Mouse (Mus musculus): ENCODE measurements around the gene Enpep. TPM values are rescaled to one million over a fixed set of nuclear protein-coding genes. Genes with fewer than 3 reads are reported as not detected.

Gene Enpep
- total RNA-seq, 1 experiment: 0.54 TPM

GRCm38 (mm10) chr3:129222448-129223290 lies 109.9 kb downstream of the Enpep start:
- Histone ChIP-seq H3K4me3 (ENCODE audit: insufficient read depth in 1 of 2, low read depth in 1 of 2, low read length in 2 of 2, poor library complexity in 1 of 2, severe bottlenecking in 1 of 2) (no peak overlapping the region), H3K9me3 (ENCODE audit: control insufficient read depth, insufficient read depth, low read depth, low read length) (no peaks in the 10 kb centered on the region), H3K27ac (ENCODE audit: insufficient read depth, low read depth, low read length, poor library complexity, severe bottlenecking) (no peak overlapping the region), H3K9ac (ENCODE audit: insufficient read depth, low read depth, low read length, poor library complexity, severe bottlenecking) (no peak overlapping the region), H3K36me3 (ENCODE audit: control insufficient read depth, insufficient read depth, low read length, poor library complexity, severe bottlenecking) (no peaks in the 10 kb centered on the region), H3K4me1 (ENCODE audit: control insufficient read depth in 2 of 2, insufficient read depth in 2 of 2, low read length in 2 of 2, poor library complexity in 1 of 2) (peaks cover 0 to 22% of the 10 kb centered on the region in 2 experiments; a peak in 1 of 4 replicates)
- TF ChIP-seq MAFK (IDR thresholded peaks at IDR 0.05; ENCODE audit: insufficient read depth, low read depth, low read length) (no peak), ZC3H11A (IDR thresholded peaks at IDR 0.05; ENCODE audit: borderline replicate concordance, low read depth, low read length) (no peak), HCFC1 (IDR thresholded peaks at IDR 0.05; ENCODE audit: borderline replicate concordance, insufficient read depth, low read length) (no peak), ZNF384 (IDR thresholded peaks at IDR 0.05; ENCODE audit: low read depth, low read length) (no peak), CHD2 (IDR thresholded peaks at IDR 0.05; ENCODE audit: low read depth, low read length) (no peak)
- no peak for DNase-seq (ENCODE audit: low read depth, low spot score)
- in situ Hi-C loops (cut with MboI; ENCODE audit: low sequenced_read_pairs in 2 of 2, unreplicated experiment in 2 of 2): loop anchor here (5.0 to 25.0 kb wide), 2 partner anchors 1590 to 1890 kb away; partner anchors contain the start of genes Lef1 (in 1 of the 2) and Neurog2 (in 1 of the 2)

DNA sequence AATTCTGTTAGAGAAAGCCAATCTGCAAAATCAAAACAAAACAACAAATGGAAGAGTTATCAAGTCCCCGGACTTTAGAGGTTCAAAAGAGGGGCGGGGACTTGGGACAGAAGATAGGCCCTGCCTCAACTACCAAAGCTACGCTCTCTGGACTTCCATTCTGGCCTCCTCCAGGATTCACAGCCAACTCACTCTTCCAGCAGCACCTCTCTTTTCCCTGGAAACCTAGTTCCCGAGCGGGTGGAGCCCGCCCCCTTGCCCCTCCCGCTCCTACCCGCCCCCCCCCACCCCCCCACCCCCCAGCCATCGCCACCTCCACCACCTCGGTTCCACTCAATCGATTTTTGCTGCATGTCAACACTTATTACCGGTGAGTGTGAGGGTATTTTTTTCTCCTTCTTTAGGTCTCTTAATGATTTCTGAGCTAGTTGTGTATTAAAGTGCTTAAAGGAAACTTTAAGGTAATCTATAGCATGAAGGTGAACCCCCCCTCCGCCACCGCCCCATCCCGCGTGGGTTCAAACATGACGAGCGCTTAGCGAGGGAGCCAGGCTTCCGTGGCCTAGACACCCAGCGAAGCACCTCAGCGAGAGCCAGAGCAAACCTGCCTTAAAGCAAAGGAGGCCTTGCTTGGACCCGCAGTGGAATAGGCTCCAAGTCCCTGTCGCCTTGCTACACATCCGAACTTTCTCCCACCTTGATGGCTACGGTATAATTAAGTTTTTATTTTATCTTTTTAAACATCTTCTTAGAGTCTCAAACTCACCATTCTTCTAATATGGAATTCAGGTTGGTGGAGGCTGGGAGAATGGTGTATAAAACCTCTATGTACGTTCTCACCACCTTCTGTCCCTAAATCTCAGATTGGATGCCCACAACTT lies 110.9 kb downstream of the Enpep start:
- no peak for DNase-seq (ENCODE audit: low read depth, low spot score)
- Histone ChIP-seq H3K9ac (ENCODE audit: insufficient read depth, low read depth, low read length, poor library complexity, severe bottlenecking) (no peak overlapping the region), H3K36me3 (ENCODE audit: control insufficient read depth, insufficient read depth, low read length, poor library complexity, severe bottlenecking) (no peaks in the 10 kb centered on the region), H3K9me3 (ENCODE audit: control insufficient read depth, insufficient read depth, low read depth, low read length) (no peaks in the 10 kb centered on the region), H3K4me3 (ENCODE audit: insufficient read depth in 1 of 2, low read depth in 1 of 2, low read length in 2 of 2, poor library complexity in 1 of 2, severe bottlenecking in 1 of 2) (peak overlapping the region in 1 of 2 experiments; percentile 19; a peak in 1 of 4 replicates), H3K4me1 (ENCODE audit: control insufficient read depth in 2 of 2, insufficient read depth in 2 of 2, low read length in 2 of 2, poor library complexity in 1 of 2) (peaks cover 0 to 19% of the 10 kb centered on the region in 2 experiments; a peak in 1 of 4 replicates), H3K27ac (ENCODE audit: insufficient read depth, low read depth, low read length, poor library complexity, severe bottlenecking) (no peak overlapping the region; the same call in 1 of the 2 replicates)
- no peak for TF ChIP-seq MAFK (IDR thresholded peaks at IDR 0.05; ENCODE audit: insufficient read depth, low read depth, low read length)
- in situ Hi-C loops (cut with MboI; ENCODE audit: low sequenced_read_pairs in 2 of 2, unreplicated experiment in 2 of 2): loop anchor here (5.0 to 25.0 kb wide), 2 partner anchors 1589 to 1891 kb away; partner anchors contain the start of genes Lef1 (in 1 of the 2) and Neurog2 (in 1 of the 2)

DNA sequence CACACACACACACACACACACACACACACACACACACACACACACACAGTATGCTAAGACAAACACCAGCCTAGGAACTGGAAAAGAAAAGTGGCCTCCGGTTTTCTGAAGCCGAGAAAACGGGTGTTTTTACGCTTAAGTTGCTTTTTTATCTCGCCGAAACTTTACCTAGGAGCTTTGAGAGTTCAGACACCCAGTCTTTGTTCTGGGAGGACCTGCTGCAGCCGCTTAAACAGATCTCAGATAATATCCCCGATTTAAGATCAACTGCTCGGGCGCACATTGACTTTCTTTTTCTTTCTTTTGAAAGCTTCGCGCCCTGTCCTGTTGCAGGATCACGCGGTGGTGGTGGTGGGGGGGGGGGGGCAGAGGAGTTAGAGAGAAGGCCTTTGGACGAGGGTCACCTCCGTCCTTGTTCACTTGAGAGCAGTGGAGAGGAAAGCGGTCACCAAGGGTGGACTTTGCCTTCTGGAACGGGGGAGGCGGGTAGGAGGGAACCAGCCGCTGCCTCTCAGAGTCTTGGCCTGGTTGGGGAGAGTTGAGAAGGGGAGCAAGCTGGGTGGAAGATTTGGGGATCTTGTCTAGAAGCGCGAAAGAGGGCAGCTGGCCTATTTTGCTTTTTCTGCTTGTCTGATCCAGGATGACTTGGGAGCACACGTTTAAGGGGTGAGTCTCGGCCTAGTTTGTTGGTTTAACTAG lies 111.7 kb downstream of the Enpep start:
- Histone ChIP-seq H3K4me3 (ENCODE audit: insufficient read depth in 1 of 2, low read depth in 1 of 2, low read length in 2 of 2, poor library complexity in 1 of 2, severe bottlenecking in 1 of 2) (no peak overlapping the region; a peak in 1 of 4 replicates), H3K9me3 (ENCODE audit: control insufficient read depth, insufficient read depth, low read depth, low read length) (no peaks in the 10 kb centered on the region), H3K27ac (ENCODE audit: insufficient read depth, low read depth, low read length, poor library complexity, severe bottlenecking) (no peak overlapping the region), H3K4me1 (ENCODE audit: control insufficient read depth in 2 of 2, insufficient read depth in 2 of 2, low read length in 2 of 2, poor library complexity in 1 of 2) (peaks cover 0 to 19% of the 10 kb centered on the region in 2 experiments; a peak in 1 of 4 replicates), H3K9ac (ENCODE audit: insufficient read depth, low read depth, low read length, poor library complexity, severe bottlenecking) (peak overlapping the region; percentile 10; the same call in 1 of the 2 replicates), H3K36me3 (ENCODE audit: control insufficient read depth, insufficient read depth, low read length, poor library complexity, severe bottlenecking) (no peaks in the 10 kb centered on the region)
- no peak for DNase-seq (ENCODE audit: low read depth, low spot score)
- in situ Hi-C loops (cut with MboI; ENCODE audit: low sequenced_read_pairs in 2 of 2, unreplicated experiment in 2 of 2): loop anchor here (5.0 to 25.0 kb wide), 2 partner anchors 1589 to 1891 kb away; partner anchors contain the start of genes Lef1 (in 1 of the 2) and Neurog2 (in 1 of the 2)
- TF ChIP-seq CHD2 (IDR thresholded peaks at IDR 0.05; ENCODE audit: low read depth, low read length): no peak
- no peak for TF ChIP-seq MAFK (IDR thresholded peaks at IDR 0.05; ENCODE audit: insufficient read depth, low read depth, low read length)
- no peak for TF ChIP-seq ZNF384 (IDR thresholded peaks at IDR 0.05; ENCODE audit: low read depth, low read length)
- no peak for TF ChIP-seq ZC3H11A (IDR thresholded peaks at IDR 0.05; ENCODE audit: borderline replicate concordance, low read depth, low read length)
- TF ChIP-seq HCFC1 (IDR thresholded peaks at IDR 0.05; ENCODE audit: borderline replicate concordance, insufficient read depth, low read length): no peak

DNA sequence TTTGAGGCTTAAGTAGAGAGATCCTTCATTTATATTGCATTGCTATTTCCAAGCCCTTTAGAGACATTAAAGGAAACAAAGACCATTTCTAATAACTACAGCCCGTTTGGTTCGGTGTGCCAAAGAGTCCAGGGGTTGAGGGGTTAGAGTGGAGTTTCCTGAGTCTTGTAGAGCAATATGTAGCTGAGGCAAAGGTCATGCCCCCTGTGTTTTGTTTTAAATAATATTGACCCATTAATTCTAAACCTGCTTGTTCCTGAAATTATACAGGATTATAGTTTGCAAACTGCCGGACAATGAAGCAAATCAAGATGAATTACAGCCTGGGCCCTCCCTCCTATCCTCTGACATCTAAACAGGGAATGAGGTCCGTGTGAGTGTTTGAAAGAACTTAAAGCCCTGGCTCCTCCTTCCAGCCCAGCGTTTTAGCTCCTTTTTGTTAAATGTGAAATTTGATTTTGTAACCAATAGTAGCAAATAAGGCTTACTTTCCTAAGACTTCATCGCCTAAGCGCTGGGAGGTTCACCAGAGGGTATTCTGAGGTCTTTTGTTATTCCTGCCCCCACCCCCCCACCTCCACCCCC lies 112.3 kb downstream of the Enpep start:
- no peak for TF ChIP-seq ZC3H11A (IDR thresholded peaks at IDR 0.05; ENCODE audit: borderline replicate concordance, low read depth, low read length)
- TF ChIP-seq ZNF384 (IDR thresholded peaks at IDR 0.05; ENCODE audit: low read depth, low read length): no peak
- no peak for TF ChIP-seq MAFK (IDR thresholded peaks at IDR 0.05; ENCODE audit: insufficient read depth, low read depth, low read length)
- no peak for TF ChIP-seq CHD2 (IDR thresholded peaks at IDR 0.05; ENCODE audit: low read depth, low read length)
- no peak for TF ChIP-seq HCFC1 (IDR thresholded peaks at IDR 0.05; ENCODE audit: borderline replicate concordance, insufficient read depth, low read length)

More for the DNA sequence above, 112.3 kb downstream of the Enpep start:
- H3K4me1 ChIP-seq (ENCODE audit: control insufficient read depth in 2 of 2, insufficient read depth in 2 of 2, low read length in 2 of 2, poor library complexity in 1 of 2): peaks cover 0 to 17% of the 10 kb centered on the region in 2 experiments; a peak in 1 of 4 replicates
- no peak overlapping the region for H3K9ac ChIP-seq (ENCODE audit: insufficient read depth, low read depth, low read length, poor library complexity, severe bottlenecking)
- in situ Hi-C loops (cut with MboI; ENCODE audit: low sequenced_read_pairs in 2 of 2, unreplicated experiment in 2 of 2): loop anchor here (5.0 to 25.0 kb wide), 2 partner anchors 1588 to 1892 kb away; partner anchors contain the start of genes Lef1 (in 1 of the 2) and Neurog2 (in 1 of the 2)
- H3K9me3 ChIP-seq (ENCODE audit: control insufficient read depth, insufficient read depth, low read depth, low read length): no peaks in the 10 kb centered on the region
- no peak overlapping the region for H3K27ac ChIP-seq (ENCODE audit: insufficient read depth, low read depth, low read length, poor library complexity, severe bottlenecking)
- no peak overlapping the region for H3K4me3 ChIP-seq (ENCODE audit: insufficient read depth in 1 of 2, low read depth in 1 of 2, low read length in 2 of 2, poor library complexity in 1 of 2, severe bottlenecking in 1 of 2)
- DNase-seq (ENCODE audit: low read depth, low spot score): no peak
- no peaks in the 10 kb centered on the region for H3K36me3 ChIP-seq (ENCODE audit: control insufficient read depth, insufficient read depth, low read length, poor library complexity, severe bottlenecking)
